Comparison of ENCODE assay signal across 20 mouse cellular contexts in genomic region chr2:103493827-103494226, GRCm38 (mm10).
"Had no signal": no experiment of that assay in that cellular context is flagged by ENCODE, and none has a peak within 500 bp of the region (broad histone marks: within the 10 kb centered on the region; RNA-seq: fewer than 3 reads in every experiment).

No protein-coding gene starts in this region.

- DNase-seq: kidney, adult 11 months; kidney, adult 8-10 months; kidney, postnatal 10 days; kidney, postnatal 36 days; layer of hippocampus, postnatal 36 days; lung, adult 2 months; lung, postnatal 14 days; lung, postnatal 4 days; retina, postnatal 1 day; thymus, adult 2 months; thymus, postnatal 14 days; thymus, postnatal 4 days had no signal

- ATAC-seq: midbrain, embryonic 15.5 days had no signal

- H3K9me3 ChIP-seq: kidney, embryonic 15.5 days; midbrain, embryonic 12.5 days; midbrain, embryonic 15.5 days; neural tube, embryonic 13.5 days had no signal

- H3K27ac ChIP-seq: kidney, embryonic 15.5 days; left cerebral cortex, adult 2 months; liver, embryonic 14.5 days; midbrain, embryonic 12.5 days; midbrain, embryonic 15.5 days; neural tube, embryonic 13.5 days; stomach, postnatal 0 days had no signal

- H3K27me3 ChIP-seq: kidney, embryonic 15.5 days; midbrain, embryonic 12.5 days; midbrain, embryonic 15.5 days; neural tube, embryonic 13.5 days had no signal

- H3K4me3 ChIP-seq: kidney, embryonic 15.5 days; left cerebral cortex, adult 2 months; midbrain, embryonic 12.5 days; midbrain, embryonic 15.5 days; myocyte; neural tube, embryonic 13.5 days had no signal

- H3K4me2 ChIP-seq: kidney, embryonic 15.5 days; midbrain, embryonic 12.5 days; midbrain, embryonic 15.5 days; neural tube, embryonic 13.5 days had no signal

- H3K9ac ChIP-seq: kidney, embryonic 15.5 days; liver, embryonic 14.5 days; midbrain, embryonic 12.5 days; midbrain, embryonic 15.5 days; neural tube, embryonic 13.5 days had no signal

- H3K36me3 ChIP-seq: kidney, embryonic 15.5 days; midbrain, embryonic 12.5 days; midbrain, embryonic 15.5 days; neural tube, embryonic 13.5 days had no signal

- H3K4me1 ChIP-seq: midbrain, embryonic 12.5 days; midbrain, embryonic 15.5 days; neural tube, embryonic 13.5 days had no signal
